Mouse (Mus musculus): Measurements from ENCODE around the gene Id3. TPM values are rescaled to one million over a fixed set of nuclear protein-coding genes. Genes with fewer than 3 reads are reported as not detected.
A peak's percentile ranks its signal among the peaks of the same experiment; 100 is the strongest.

The Id3 gene
- polyA plus RNA-seq, 1 experiment, result 780 TPM

GRCm38 (mm10) chr4:136148342-136149044 lies 5.2 kb downstream of the Id3 start:
- TF ChIP-seq MYOD1 (IDR thresholded peaks at IDR 0.05; ENCODE audit: control insufficient read depth, insufficient read length, low read depth) (no peak), MYOG (IDR thresholded peaks at IDR 0.05; ENCODE audit: control insufficient read depth, extremely low read depth, insufficient read length) (no peak)
- Histone ChIP-seq H3K36me3 (ENCODE audit: control insufficient read depth, insufficient read depth) (peaks cover 19% of the 10 kb centered on the region), H3K79me3 (ENCODE audit: low read depth) (peaks cover 25% of the 10 kb centered on the region), H3K79me2 (ENCODE audit: control insufficient read depth, insufficient read depth) (peaks cover 33% of the 10 kb centered on the region), H3K27me3 (ENCODE audit: control insufficient read depth, insufficient read depth, insufficient read length) (no peaks in the 10 kb centered on the region), H3K4me3 (ENCODE audit: insufficient read depth, poor library complexity, severe bottlenecking) (no peak overlapping the region), H3ac (ENCODE audit: control insufficient read depth, insufficient read length, low read depth) (peak overlapping the region; percentile 12)

GRCm38 (mm10) chr4:136149045-136149379 lies 5.7 kb downstream of the Id3 start:
- H3ac ChIP-seq (ENCODE audit: control insufficient read depth, insufficient read length, low read depth), result no peak overlapping the region
- TF ChIP-seq CEBPB (IDR thresholded peaks at IDR 0.05; ENCODE audit: low read depth) (no peak), CTCF (IDR thresholded peaks at IDR 0.05; ENCODE audit: control insufficient read depth, insufficient read depth, insufficient read length) (no peak), FOSL1 (IDR thresholded peaks at IDR 0.05; ENCODE audit: insufficient read depth, low read length, poor library complexity, severe bottlenecking) (no peak), MYOD1 (IDR thresholded peaks at IDR 0.05; ENCODE audit: control insufficient read depth, insufficient read length, low read depth) (no peak), USF1 (IDR thresholded peaks at IDR 0.05; ENCODE audit: low read depth) (no peak), MAX (IDR thresholded peaks at IDR 0.05) (no peak), MYOG (IDR thresholded peaks at IDR 0.05; ENCODE audit: control insufficient read depth, extremely low read depth, insufficient read length) (no peak)
- H3K27me3 ChIP-seq (ENCODE audit: control insufficient read depth, insufficient read depth, insufficient read length), result no peaks in the 10 kb centered on the region
- peaks cover 28% of the 10 kb centered on the region for H3K79me2 ChIP-seq (ENCODE audit: control insufficient read depth, insufficient read depth)
- no peak overlapping the region for H3K4me3 ChIP-seq (ENCODE audit: insufficient read depth, poor library complexity, severe bottlenecking)
- H3K36me3 ChIP-seq (ENCODE audit: control insufficient read depth, insufficient read depth), result peaks cover 19% of the 10 kb centered on the region
- peaks cover 21% of the 10 kb centered on the region for H3K79me3 ChIP-seq (ENCODE audit: low read depth)

GRCm38 (mm10) chr4:136149734-136150133 lies 6.4 kb downstream of the Id3 start:
- Histone ChIP-seq H3K4me3 (ENCODE audit: insufficient read depth, poor library complexity, severe bottlenecking) (no peak overlapping the region), H3ac (ENCODE audit: control insufficient read depth, insufficient read length, low read depth) (no peak overlapping the region), H3K79me3 (ENCODE audit: low read depth) (peaks cover 15% of the 10 kb centered on the region), H3K79me2 (ENCODE audit: control insufficient read depth, insufficient read depth) (peaks cover 21% of the 10 kb centered on the region), H3K36me3 (ENCODE audit: control insufficient read depth, insufficient read depth) (peaks cover 14% of the 10 kb centered on the region), H3K27me3 (ENCODE audit: control insufficient read depth, insufficient read depth, insufficient read length) (no peaks in the 10 kb centered on the region)
- TF ChIP-seq CTCF (IDR thresholded peaks at IDR 0.05; ENCODE audit: control insufficient read depth, insufficient read depth, insufficient read length), result peak; percentile 34
- no peak for TF ChIP-seq MAX (IDR thresholded peaks at IDR 0.05)
- no peak for TF ChIP-seq FOSL1 (IDR thresholded peaks at IDR 0.05; ENCODE audit: insufficient read depth, low read length, poor library complexity, severe bottlenecking)

- H3K27me3 ChIP-seq (ENCODE audit: control insufficient read depth, insufficient read depth, insufficient read length), result no peaks in the 10 kb centered on the region
- H3K4me3 ChIP-seq (ENCODE audit: insufficient read depth, poor library complexity, severe bottlenecking), result no peak overlapping the region
- H3K79me2 ChIP-seq (ENCODE audit: control insufficient read depth, insufficient read depth), result peaks cover 13% of the 10 kb centered on the region
- H3ac ChIP-seq (ENCODE audit: control insufficient read depth, insufficient read length, low read depth), result no peak overlapping the region
- H3K36me3 ChIP-seq (ENCODE audit: control insufficient read depth, insufficient read depth), result peaks cover 6% of the 10 kb centered on the region
- H3K79me3 ChIP-seq (ENCODE audit: low read depth), result peaks cover 7% of the 10 kb centered on the region
- no peak for TF ChIP-seq MYOG (IDR thresholded peaks at IDR 0.05; ENCODE audit: control insufficient read depth, extremely low read depth, insufficient read length)
- TF ChIP-seq MAX (IDR thresholded peaks at IDR 0.05), result no peak
- TF ChIP-seq MYOD1 (IDR thresholded peaks at IDR 0.05; ENCODE audit: control insufficient read depth, insufficient read length, low read depth), result no peak
- no peak for TF ChIP-seq USF1 (IDR thresholded peaks at IDR 0.05; ENCODE audit: low read depth)
- no peak for TF ChIP-seq CEBPB (IDR thresholded peaks at IDR 0.05; ENCODE audit: low read depth)
- TF ChIP-seq FOSL1 (IDR thresholded peaks at IDR 0.05; ENCODE audit: insufficient read depth, low read length, poor library complexity, severe bottlenecking), result no peak
Measured at GRCm38 (mm10) chr4:136150596-136150995, 7.3 kb downstream of the Id3 start.

GRCm38 (mm10) chr4:136152821-136153220 lies 9.5 kb downstream of the Id3 start:
- Histone ChIP-seq H3K79me2 (ENCODE audit: control insufficient read depth, insufficient read depth) (no peaks in the 10 kb centered on the region), H3K79me3 (ENCODE audit: low read depth) (no peaks in the 10 kb centered on the region), H3K27me3 (ENCODE audit: control insufficient read depth, insufficient read depth, insufficient read length) (no peaks in the 10 kb centered on the region), H3ac (ENCODE audit: control insufficient read depth, insufficient read length, low read depth) (no peak overlapping the region), H3K36me3 (ENCODE audit: control insufficient read depth, insufficient read depth) (no peaks in the 10 kb centered on the region), H3K4me3 (ENCODE audit: insufficient read depth, poor library complexity, severe bottlenecking) (no peak overlapping the region)
- no peak for TF ChIP-seq CEBPB (IDR thresholded peaks at IDR 0.05; ENCODE audit: low read depth)
- TF ChIP-seq MAX (IDR thresholded peaks at IDR 0.05), result no peak
- TF ChIP-seq USF1 (IDR thresholded peaks at IDR 0.05; ENCODE audit: low read depth), result no peak
- TF ChIP-seq FOSL1 (IDR thresholded peaks at IDR 0.05; ENCODE audit: insufficient read depth, low read length, poor library complexity, severe bottlenecking), result no peak
- no peak for TF ChIP-seq MYOG (IDR thresholded peaks at IDR 0.05; ENCODE audit: control insufficient read depth, extremely low read depth, insufficient read length)
- TF ChIP-seq MYOD1 (IDR thresholded peaks at IDR 0.05; ENCODE audit: control insufficient read depth, insufficient read length, low read depth), result no peak
- no peak for TF ChIP-seq CTCF (IDR thresholded peaks at IDR 0.05; ENCODE audit: control insufficient read depth, insufficient read depth, insufficient read length)

GRCm38 (mm10) chr4:136154462-136154861 lies 11.2 kb downstream of the Id3 start:
- Histone ChIP-seq H3K36me3 (ENCODE audit: control insufficient read depth, insufficient read depth) (no peaks in the 10 kb centered on the region), H3ac (ENCODE audit: control insufficient read depth, insufficient read length, low read depth) (no peak overlapping the region), H3K4me3 (ENCODE audit: insufficient read depth, poor library complexity, severe bottlenecking) (no peak overlapping the region), H3K27me3 (ENCODE audit: control insufficient read depth, insufficient read depth, insufficient read length) (no peaks in the 10 kb centered on the region), H3K79me2 (ENCODE audit: control insufficient read depth, insufficient read depth) (no peaks in the 10 kb centered on the region), H3K79me3 (ENCODE audit: low read depth) (no peaks in the 10 kb centered on the region)
- no peak for TF ChIP-seq CTCF (IDR thresholded peaks at IDR 0.05; ENCODE audit: control insufficient read depth, insufficient read depth, insufficient read length)
- no peak for TF ChIP-seq MYOG (IDR thresholded peaks at IDR 0.05; ENCODE audit: control insufficient read depth, extremely low read depth, insufficient read length)
- no peak for TF ChIP-seq MAX (IDR thresholded peaks at IDR 0.05)
- TF ChIP-seq CEBPB (IDR thresholded peaks at IDR 0.05; ENCODE audit: low read depth), result no peak
- TF ChIP-seq MYOD1 (IDR thresholded peaks at IDR 0.05; ENCODE audit: control insufficient read depth, insufficient read length, low read depth), result no peak
- TF ChIP-seq USF1 (IDR thresholded peaks at IDR 0.05; ENCODE audit: low read depth), result no peak
- TF ChIP-seq FOSL1 (IDR thresholded peaks at IDR 0.05; ENCODE audit: insufficient read depth, low read length, poor library complexity, severe bottlenecking), result no peak
